Mouse (Mus musculus) E14TG2a.4 (cell line): ENCODE results near the gene Serping1.
A peak's percentile ranks its signal among the peaks of the same experiment; 100 is the strongest.

Source experiments
- H3K27me3 ChIP-seq: 2 replicates; pipeline ENCODE4 v1.6.1; 2014; ENCODE audit warnings: low read length, control low read depth; ENCODE audit not compliant: insufficient read depth
- H3K36me3 ChIP-seq: 2 replicates; pipeline ENCODE4 v1.6.1; 2014; ENCODE audit warnings: low read length, control low read depth; ENCODE audit not compliant: insufficient read depth
- H3K4me1 ChIP-seq: replicated peaks from 2 replicates; pipeline ENCODE4 v1.6.1; 2014; ENCODE audit warnings: low read depth, low read length, control low read depth
- H3K4me3 ChIP-seq: replicated peaks from 2 replicates; pipeline ENCODE4 v1.5.1; 2014; ENCODE audit warnings: mild to moderate bottlenecking, low read length
- H3K9me3 ChIP-seq: 2 replicates; pipeline ENCODE4 v1.6.1; 2014; ENCODE audit warnings: low read length, control low read depth
- CTCF ChIP-seq: conservative IDR thresholded peaks from 2 replicates; pipeline ENCODE4 v1.5.1; 2014; ENCODE audit warnings: low read length
- NANOG ChIP-seq: IDR thresholded peaks from 2 replicates; pipeline ENCODE4 v1.6.1; 2014; ENCODE audit warnings: borderline replicate concordance, low read length, mixed read lengths
- POU5F1 ChIP-seq: IDR thresholded peaks from 2 replicates; pipeline ENCODE4 v1.6.1; 2014; ENCODE audit warnings: low read length, borderline replicate concordance

Serping1 gene

DNA sequence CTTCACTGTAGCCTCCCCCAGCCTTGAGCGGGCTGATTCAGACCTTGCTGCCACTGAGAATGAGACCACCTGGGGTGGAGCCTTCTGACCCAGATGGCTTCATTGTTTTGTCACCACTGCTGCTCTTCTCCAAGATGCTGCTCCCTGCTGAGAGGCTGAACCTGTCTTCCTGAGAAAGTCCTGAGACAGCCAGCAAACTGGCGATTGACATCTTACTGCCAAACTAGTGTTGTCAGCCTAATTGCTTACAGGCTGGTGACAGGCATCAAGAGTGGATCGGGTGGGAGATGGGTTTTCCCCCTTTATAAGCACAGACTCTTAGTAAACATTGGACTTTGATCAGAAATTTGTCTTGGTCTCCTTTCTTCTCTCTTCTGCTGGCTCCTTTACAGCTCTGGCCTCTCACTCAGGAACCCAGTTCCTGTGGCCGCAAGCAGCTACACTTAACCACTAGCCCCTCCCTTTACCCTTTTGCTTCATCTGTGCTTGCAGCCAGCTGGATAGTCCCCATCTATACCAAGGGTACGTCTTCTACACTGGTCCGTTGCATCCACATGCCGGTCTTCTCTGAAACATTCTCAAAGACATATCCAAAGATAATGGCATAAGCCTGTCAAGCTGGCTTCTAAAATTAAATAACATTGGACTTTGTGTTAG, 18.1 kb downstream of the Serping1 start:
- Histone ChIP-seq H3K27me3 (no peaks in the 10 kb centered on the region), H3K4me3 (0 out of 2 replicates have a peak overlapping the region, but pooled peaks have one; percentile 21), H3K4me1 (peaks cover 40% of the 10 kb centered on the region), H3K9me3 (no peaks in the 10 kb centered on the region), H3K36me3 (no peaks in the 10 kb centered on the region)
- TF ChIP-seq NANOG (peak; percentile 35; the same call in 1 of the 2 replicates), POU5F1 (no peak), CTCF (no peak)

DNA sequence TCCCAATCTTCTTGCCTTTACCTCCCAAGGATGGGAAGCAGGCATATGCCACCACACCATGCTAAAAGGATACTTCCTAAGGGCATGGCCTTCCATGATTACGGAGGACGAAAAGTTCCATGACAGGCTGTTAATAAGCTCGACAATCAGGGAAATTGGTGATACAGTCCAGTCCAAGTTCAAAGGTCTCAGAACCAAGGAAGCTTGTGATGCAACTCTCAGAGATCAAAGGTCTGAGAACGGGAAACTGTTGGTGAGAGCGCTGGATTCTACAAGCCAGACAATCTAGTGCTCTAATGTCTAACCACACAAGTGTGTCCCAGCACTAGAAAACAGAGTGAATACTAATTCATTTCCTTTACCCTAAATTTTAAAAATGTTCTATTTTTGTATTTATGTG, 19.0 kb downstream of the Serping1 start:
- Histone ChIP-seq H3K4me3 (no peak overlapping the region), H3K27me3 (peaks cover 1% of the 10 kb centered on the region; the same call in 1 of the 2 replicates), H3K4me1 (peaks cover 31% of the 10 kb centered on the region), H3K36me3 (no peaks in the 10 kb centered on the region), H3K9me3 (no peaks in the 10 kb centered on the region)
- TF ChIP-seq POU5F1 (no peak), CTCF (no peak), NANOG (no peak)

GRCm38 (mm10) chr2:84750115-84750514, 25.1 kb downstream of the Serping1 start:
- TF ChIP-seq POU5F1 (no peak), NANOG (no peak), CTCF (no peak)
- H3K27me3 ChIP-seq = peaks cover 15% of the 10 kb centered on the region
- H3K36me3 ChIP-seq = no peaks in the 10 kb centered on the region
- no peaks in the 10 kb centered on the region for H3K9me3 ChIP-seq
- peaks cover 23% of the 10 kb centered on the region for H3K4me1 ChIP-seq
- no peak overlapping the region for H3K4me3 ChIP-seq

DNA sequence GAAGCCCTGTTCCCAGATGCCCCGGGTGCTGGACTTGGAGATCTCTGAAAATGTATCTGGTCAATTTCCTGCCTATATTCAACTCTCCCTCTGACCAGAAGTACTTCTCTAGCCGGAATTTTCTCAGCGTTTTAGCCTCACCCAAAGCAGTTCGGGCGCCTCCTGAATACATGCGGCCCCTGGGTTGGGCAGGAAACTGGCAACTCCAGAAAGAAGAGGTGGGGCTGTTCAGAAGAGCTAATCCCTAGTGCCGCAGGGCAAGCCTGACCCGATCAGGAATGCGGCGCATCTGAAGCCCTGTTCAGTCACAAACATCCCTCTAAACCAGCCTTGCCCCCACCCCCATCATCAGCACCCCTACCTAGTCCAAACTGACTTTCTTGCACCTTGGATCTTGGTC, 31.1 kb downstream of the Serping1 start:
- H3K27me3 ChIP-seq = peaks cover 11% of the 10 kb centered on the region; the same call in 1 of the 2 replicates
- H3K4me1 ChIP-seq = peaks cover 63% of the 10 kb centered on the region
- no peak for TF ChIP-seq POU5F1
- no peak for TF ChIP-seq NANOG
- no peak for TF ChIP-seq CTCF
- peaks cover 33% of the 10 kb centered on the region for H3K36me3 ChIP-seq
- H3K4me3 ChIP-seq = peak overlapping the region; percentile 100
- H3K9me3 ChIP-seq = no peaks in the 10 kb centered on the region

GRCm38 (mm10) chr2:84743561-84743960, 31.7 kb downstream of the Serping1 start, which contains the start of gene Gm19426:
Gene Gm19426 (minus strand): TSS chr2:84743655.
- TF ChIP-seq POU5F1 = no peak
- TF ChIP-seq NANOG = no peak
- TF ChIP-seq CTCF = no peak
- peaks cover 69% of the 10 kb centered on the region for H3K4me1 ChIP-seq

GRCm38 (mm10) chr2:84742451-84743283, 32.6 kb downstream of the Serping1 start:
- H3K36me3 ChIP-seq = peaks cover 33% of the 10 kb centered on the region
- peaks cover 11% of the 10 kb centered on the region; the same call in 1 of the 2 replicates for H3K27me3 ChIP-seq
- no peaks in the 10 kb centered on the region for H3K9me3 ChIP-seq
- peaks cover 78% of the 10 kb centered on the region for H3K4me1 ChIP-seq
- peak overlapping the region; percentile 100 for H3K4me3 ChIP-seq
- TF ChIP-seq CTCF = no peak
- TF ChIP-seq POU5F1 = no peak
- TF ChIP-seq NANOG = no peak

More at GRCm38 (mm10) chr2:84743561-84743960, 31.7 kb downstream of the Serping1 start, which contains the start of gene Gm19426:
- peaks cover 11% of the 10 kb centered on the region; the same call in 1 of the 2 replicates for H3K27me3 ChIP-seq
- peak within 1 kb of the TSS; percentile 100 for H3K4me3 ChIP-seq
- no peaks in the 10 kb centered on the region for H3K9me3 ChIP-seq
- H3K36me3 ChIP-seq = peaks cover 33% of the 10 kb centered on the region

- Histone ChIP-seq H3K36me3 (peaks cover 33% of the 10 kb centered on the region), H3K27me3 (peaks cover 6% of the 10 kb centered on the region; the same call in 1 of the 2 replicates), H3K4me1 (peaks cover 80% of the 10 kb centered on the region), H3K9me3 (no peaks in the 10 kb centered on the region), H3K4me3 (peak overlapping the region; percentile 100)
- no peak for TF ChIP-seq NANOG
- no peak for TF ChIP-seq POU5F1
- no peak for TF ChIP-seq CTCF
Observed at GRCm38 (mm10) chr2:84741841-84742450, 33.3 kb downstream of the Serping1 start.
